24 mouse cellular contexts compared by ENCODE assay signal in genomic region chrX:140527231-140527630, GRCm38 (mm10).
"Had no signal": no experiment of that assay in that cellular context is flagged by ENCODE, and none has a peak within 500 bp of the region (broad histone marks: within the 10 kb centered on the region; RNA-seq: fewer than 3 reads in every experiment).

No protein-coding gene starts in this region.

- H3K27me3 ChIP-seq: liver, embryonic 15.5 days; megakaryocyte, embryonic 14.5 days had no signal

- H3K9me3 ChIP-seq: intestine, embryonic 15.5 days; limb, embryonic 13.5 days; liver, embryonic 12.5 days; liver, embryonic 15.5 days; megakaryocyte, embryonic 14.5 days; midbrain, embryonic 10.5 days; midbrain, embryonic 13.5 days; neural tube, embryonic 13.5 days had no signal

- H3K27ac ChIP-seq: intestine, embryonic 15.5 days; limb, embryonic 13.5 days; liver, embryonic 12.5 days; liver, embryonic 15.5 days; midbrain, embryonic 10.5 days; midbrain, embryonic 13.5 days; neural tube, embryonic 13.5 days; stomach, postnatal 0 days had no signal

- H3K4me2 ChIP-seq: intestine, embryonic 15.5 days; limb, embryonic 13.5 days; liver, embryonic 12.5 days; liver, embryonic 15.5 days; midbrain, embryonic 13.5 days; neural tube, embryonic 13.5 days had no signal

- ATAC-seq: intestine, embryonic 15.5 days; liver, embryonic 12.5 days; midbrain, embryonic 13.5 days; midbrain, embryonic 16.5 days had no signal

- H3K36me3 ChIP-seq: intestine, embryonic 15.5 days; limb, embryonic 13.5 days; liver, embryonic 12.5 days; liver, embryonic 15.5 days; midbrain, embryonic 10.5 days; midbrain, embryonic 13.5 days; neural tube, embryonic 13.5 days had no signal

- H3K4me1 ChIP-seq: intestine, embryonic 15.5 days; liver, embryonic 15.5 days; midbrain, embryonic 10.5 days; midbrain, embryonic 13.5 days; neural tube, embryonic 13.5 days had no signal

- DNase-seq: kidney, adult 11 months; kidney, adult 9 months; kidney, postnatal 10 days; kidney, postnatal 4 days; left cerebral cortex, postnatal 4 days; liver; lung, adult 2 months; right cerebral cortex, adult 18-20 months; right cerebral cortex, postnatal 14 days; right cerebral cortex, postnatal 4 days; thymus, adult 2 months; thymus, postnatal 14 days; thymus, postnatal 4 days had no signal

- H3K9ac ChIP-seq: intestine, embryonic 15.5 days; limb, embryonic 13.5 days; liver, embryonic 12.5 days; liver, embryonic 15.5 days; midbrain, embryonic 13.5 days; neural tube, embryonic 13.5 days had no signal

- H3K4me3 ChIP-seq: intestine, embryonic 15.5 days; limb, embryonic 13.5 days; liver, embryonic 12.5 days; liver, embryonic 15.5 days; megakaryocyte, embryonic 14.5 days; midbrain, embryonic 10.5 days; midbrain, embryonic 13.5 days; myocyte; neural tube, embryonic 13.5 days had no signal
